Mouse (Mus musculus): ENCODE measurements at regions not wholly inside any gene's neighbourhood (a gene's known extent, or its start where the extent isn't known, plus 50 kb on each side); places are given as distances from the start of the nearest gene placed in this dataset.
A peak's percentile ranks its signal among the peaks of the same experiment; 100 is the strongest.

- DNase-seq (ENCODE audit: low spot score in 2 of 2) = no peak
Observed at GRCm38 (mm10) chr10:39250039-39250438, 86.4 kb upstream of the Ccn6 start.

- DNase-seq (ENCODE audit: low spot score in 2 of 2) = no peak
Observed at GRCm38 (mm10) chr10:39248486-39248885, 84.9 kb upstream of the Ccn6 start.

- no peak for DNase-seq (ENCODE audit: low spot score in 2 of 2)
Observed at GRCm38 (mm10) chr10:39246984-39247383, 83.4 kb upstream of the Ccn6 start.

GRCm38 (mm10) chr10:39245141-39245540 lies 81.5 kb upstream of the Ccn6 start:
- no peak for DNase-seq (ENCODE audit: low spot score in 2 of 2)

- no peak for DNase-seq (ENCODE audit: low spot score in 2 of 2)
Observed at GRCm38 (mm10) chr10:39244061-39244460, 80.5 kb upstream of the Ccn6 start.

GRCm38 (mm10) chr10:39242398-39242797 lies 78.8 kb upstream of the Ccn6 start:
- no peak for DNase-seq (ENCODE audit: low spot score in 2 of 2)

GRCm38 (mm10) chr10:39241922-39242321 lies 78.3 kb upstream of the Ccn6 start:
- no peak for DNase-seq (ENCODE audit: low spot score in 2 of 2)

- no peak for DNase-seq (ENCODE audit: low spot score in 2 of 2)
Observed at GRCm38 (mm10) chr10:39241486-39241885, 77.9 kb upstream of the Ccn6 start.

GRCm38 (mm10) chr10:39240966-39241365 lies 77.4 kb upstream of the Ccn6 start:
- no peak for DNase-seq (ENCODE audit: low spot score in 2 of 2)

GRCm38 (mm10) chr10:39240178-39240791 lies 76.7 kb upstream of the Ccn6 start:
- DNase-seq (ENCODE audit: low spot score in 2 of 2) = no peak

- peak; percentile 30 to 33 for DNase-seq (ENCODE audit: low spot score in 2 of 2)
Observed at GRCm38 (mm10) chr10:39239498-39240177, 76.0 kb upstream of the Ccn6 start.

GRCm38 (mm10) chr10:39238596-39238995 lies 75.0 kb upstream of the Ccn6 start:
- DNase-seq (ENCODE audit: low spot score in 2 of 2) = no peak

- no peak for DNase-seq (ENCODE audit: low spot score in 2 of 2)
Observed at GRCm38 (mm10) chr10:39237549-39237948, 74.0 kb upstream of the Ccn6 start.

GRCm38 (mm10) chr10:39233926-39234450 lies 70.4 kb upstream of the Ccn6 start:
- DNase-seq (ENCODE audit: low spot score in 2 of 2) = no peak

GRCm38 (mm10) chr10:39233191-39233590 lies 69.6 kb upstream of the Ccn6 start:
- no peak for DNase-seq (ENCODE audit: low spot score in 2 of 2)

- DNase-seq (ENCODE audit: low spot score in 2 of 2) = no peak
Observed at GRCm38 (mm10) chr10:39230634-39231410, 67.2 kb upstream of the Ccn6 start.

GRCm38 (mm10) chr10:39229233-39229632 lies 65.6 kb upstream of the Ccn6 start:
- no peak for DNase-seq (ENCODE audit: low spot score in 2 of 2)

- no peak for DNase-seq (ENCODE audit: low spot score in 2 of 2)
Observed at GRCm38 (mm10) chr10:39228027-39228426, 64.4 kb upstream of the Ccn6 start.

GRCm38 (mm10) chr10:39227499-39227942 lies 63.9 kb upstream of the Ccn6 start:
- peak in 1 of 2 experiments; percentile 63 for DNase-seq (ENCODE audit: low spot score in 2 of 2)

GRCm38 (mm10) chr10:39226518-39226917 lies 62.9 kb upstream of the Ccn6 start:
- DNase-seq (ENCODE audit: low spot score in 2 of 2) = no peak

GRCm38 (mm10) chr10:39224449-39225094 lies 61.0 kb upstream of the Ccn6 start:
- DNase-seq (ENCODE audit: low spot score in 2 of 2) = no peak

- DNase-seq (ENCODE audit: low spot score in 2 of 2) = no peak
Observed at GRCm38 (mm10) chr10:39221028-39221427, 57.4 kb upstream of the Ccn6 start.
